Mouse (Mus musculus) forebrain, embryonic 10.5 days (tissue): Measurements from ENCODE around the gene Tomm40. TPM values are rescaled to one million over a fixed set of nuclear protein-coding genes. Genes with fewer than 3 reads are reported as not detected.

Experiments
- DNase-seq: peaks from one replicate; pipeline ENCODE4 v3.0.0-alpha.2; 2017; ENCODE audit warnings: low spot score; ENCODE audit errors: extremely low spot score
- H3K27ac ChIP-seq: fragments of 300-500 bp; sonication (generic); 2 replicates; pipeline ENCODE4 v1.5.1; 2016; ENCODE audit warnings: mild to moderate bottlenecking
- H3K27me3 ChIP-seq: fragments of 300-500 bp; sonication (generic); 2 replicates; pipeline ENCODE4 v1.6.1; 2016; ENCODE audit warnings: mild to moderate bottlenecking; ENCODE audit not compliant: poor library complexity, severe bottlenecking
- H3K36me3 ChIP-seq: fragments of 300-500 bp; sonication (generic); replicated peaks from 2 replicates; pipeline ENCODE4 v1.6.1; 2016; ENCODE audit warnings: mild to moderate bottlenecking, moderate library complexity
- H3K4me1 ChIP-seq: fragments of 300-500 bp; sonication (generic); 2 replicates; pipeline ENCODE4 v1.6.1; 2016
- H3K4me3 ChIP-seq: fragments of 300-500 bp; sonication (generic); 2 replicates; pipeline ENCODE4 v1.5.1; 2016; ENCODE audit warnings: mild to moderate bottlenecking, moderate library complexity
- H3K9me3 ChIP-seq: fragments of 300-500 bp; sonication (generic); 2 replicates; pipeline ENCODE4 v1.6.1; 2016; ENCODE audit warnings: mild to moderate bottlenecking, moderate library complexity
- WGBS: fragments of 180-500 bp; shearing (Covaris S2); methylation state at CpG from one replicate; pipeline ENCODE4 v1.1.7; 2016; 5-methylcytosine and 5-hydroxymethylcytosine counted together
- polyA plus RNA-seq: library from polyadenylated mRNA; unstranded; fragments of >200 nt; fragmentation: Nextera tagmentation; extraction: Ambion mirVana; gene quantifications from 2 replicates; pipeline ENCODE4 v1.2.1, GENCODE M21; 2016

Gene Tomm40
- polyA plus RNA-seq, 1 experiment from 2014 or later = 187 TPM

DNA sequence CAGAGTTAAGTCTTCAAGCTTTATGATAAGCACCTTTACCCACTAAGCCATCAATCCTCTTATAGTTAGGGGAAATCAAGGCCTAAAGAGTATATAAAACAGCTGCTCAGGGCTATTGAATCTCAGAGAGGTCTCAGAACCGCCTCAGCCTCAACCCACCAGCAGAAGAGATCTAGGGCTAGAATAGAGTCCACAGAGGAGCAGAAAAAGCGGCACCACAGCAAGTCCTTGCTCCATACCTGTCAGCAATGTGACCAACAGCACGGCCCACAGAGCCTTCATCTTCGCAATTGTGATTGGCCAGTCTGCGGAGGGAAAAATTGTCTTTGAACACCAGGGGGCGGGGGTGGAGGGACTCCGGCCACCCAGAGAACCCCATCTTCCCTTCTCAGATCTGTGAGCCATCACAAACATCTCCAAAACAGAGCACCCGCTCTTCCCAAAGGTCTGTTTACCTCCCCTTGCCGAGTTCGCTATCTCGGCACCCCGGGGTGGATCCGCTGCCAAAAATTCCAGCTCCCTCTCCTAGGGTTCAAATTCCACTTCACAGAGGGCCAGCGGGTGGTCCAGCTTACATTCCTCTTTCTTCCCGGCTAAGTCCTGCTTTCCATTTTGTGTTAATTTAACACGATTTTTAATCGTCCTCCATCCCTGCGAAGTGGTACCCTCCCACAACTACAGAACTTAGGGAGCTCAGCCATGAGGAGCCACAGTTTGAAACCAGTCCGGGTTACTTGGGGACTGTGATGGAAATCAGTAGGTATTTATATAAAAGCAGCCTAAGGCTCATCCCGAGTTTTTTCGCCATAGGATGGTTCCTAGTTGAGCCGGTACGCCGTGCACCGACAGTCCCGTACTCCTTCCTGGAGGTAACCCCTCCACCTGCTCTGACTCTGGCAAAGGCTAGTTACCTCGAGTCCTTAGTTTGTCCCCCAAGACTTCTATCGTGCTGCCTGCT lies 17.0 kb downstream of the Tomm40 start:
- H3K27ac ChIP-seq = peak overlapping the region; percentile 82
- peaks cover 61% of the 10 kb centered on the region for H3K4me1 ChIP-seq
- H3K27me3 ChIP-seq = no peaks in the 10 kb centered on the region
- H3K9me3 ChIP-seq = peaks cover 10% of the 10 kb centered on the region
- WGBS = 3% methylated on average over 28 of the region's 28 CpGs
- H3K4me3 ChIP-seq = peak overlapping the region; percentile 51
- H3K36me3 ChIP-seq = peaks cover 45% of the 10 kb centered on the region
- peak; percentile 45 for DNase-seq

DNA sequence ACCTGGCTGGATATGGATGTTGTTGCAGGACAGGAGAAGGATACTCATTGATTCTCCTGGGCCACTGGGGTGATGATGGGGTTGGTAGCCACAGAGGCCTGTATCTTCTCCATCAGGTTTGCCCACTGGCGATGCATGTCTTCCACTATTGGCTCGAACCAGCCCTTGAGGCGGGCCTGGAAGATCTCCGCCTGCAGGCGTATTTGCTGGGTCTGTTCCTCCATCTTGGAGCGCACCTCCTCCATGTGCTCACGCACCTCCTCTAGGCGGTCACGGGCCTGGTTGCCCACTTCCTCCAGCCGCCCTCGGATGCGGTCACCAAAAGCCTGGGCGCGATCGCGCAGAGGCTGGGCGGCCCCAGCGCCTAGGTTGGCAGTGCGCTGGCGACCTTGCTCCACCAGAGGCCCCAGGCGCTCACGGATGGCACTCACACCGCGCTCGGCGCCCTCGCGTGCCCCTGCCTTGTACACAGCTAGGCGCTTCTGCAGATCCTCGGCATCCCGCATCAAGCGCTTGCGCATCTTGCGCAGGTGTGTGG lies 18.8 kb downstream of the Tomm40 start:
- Histone ChIP-seq H3K9me3 (peaks cover 10% of the 10 kb centered on the region), H3K4me1 (peaks cover 68% of the 10 kb centered on the region), H3K4me3 (0 out of 2 replicates have a peak overlapping the region, but pooled peaks have one; percentile 4), H3K27me3 (no peaks in the 10 kb centered on the region), H3K36me3 (peaks cover 28% of the 10 kb centered on the region), H3K27ac (no peak overlapping the region)
- 94% methylated on average over 34 of the region's 34 CpGs for WGBS
- no peak for DNase-seq

DNA sequence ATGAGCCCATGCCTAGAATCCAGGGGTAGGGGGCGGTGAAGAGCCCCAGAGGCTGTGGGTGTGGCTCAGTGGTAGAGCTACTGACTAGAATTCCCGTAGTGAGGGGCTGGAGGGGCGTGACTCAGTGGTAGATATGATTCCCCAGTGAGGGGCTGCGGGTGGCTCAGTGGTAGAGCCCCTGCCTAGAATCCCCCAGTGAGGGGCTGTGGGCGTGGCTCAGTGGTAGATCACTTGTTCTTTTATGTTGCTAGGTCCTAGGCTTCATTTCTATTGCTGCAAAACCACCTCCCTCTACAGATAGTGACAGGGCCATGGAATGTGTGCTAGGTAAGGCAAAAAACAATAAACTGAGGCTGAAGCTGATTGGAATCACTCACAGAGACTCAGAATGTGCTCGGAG lies 19.4 kb downstream of the Tomm40 start:
- Histone ChIP-seq H3K36me3 (peaks cover 25% of the 10 kb centered on the region), H3K4me1 (peaks cover 63% of the 10 kb centered on the region), H3K27me3 (no peaks in the 10 kb centered on the region), H3K9me3 (peaks cover 10% of the 10 kb centered on the region), H3K27ac (no peak overlapping the region), H3K4me3 (no peak overlapping the region)
- 91% methylated on average over 6 of the region's 6 CpGs for WGBS
- DNase-seq = no peak

DNA sequence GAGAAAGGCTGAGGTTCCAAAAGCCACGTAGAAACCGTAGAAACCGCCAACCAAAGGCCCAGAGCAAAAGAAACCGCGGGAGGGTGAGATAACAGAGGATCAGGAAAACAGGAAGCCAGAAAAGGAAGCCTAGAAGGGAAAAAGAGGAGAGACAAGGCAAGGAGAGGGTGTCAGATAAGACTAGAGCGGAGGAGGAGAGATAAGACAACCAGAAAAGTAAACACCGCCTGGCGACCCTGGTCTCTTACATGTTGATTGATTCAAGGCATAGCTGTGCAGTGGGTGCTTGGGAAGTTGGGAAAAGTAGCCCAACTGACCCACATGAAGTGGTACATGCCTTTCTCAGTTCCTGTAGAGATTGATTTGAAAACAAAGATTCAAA lies 20.0 kb downstream of the Tomm40 start:
- no peak for DNase-seq
- 55% methylated on average over 8 of the region's 8 CpGs for WGBS
- Histone ChIP-seq H3K4me1 (peaks cover 56% of the 10 kb centered on the region), H3K9me3 (peaks cover 10% of the 10 kb centered on the region), H3K27ac (no peak overlapping the region), H3K27me3 (no peaks in the 10 kb centered on the region), H3K36me3 (peaks cover 21% of the 10 kb centered on the region), H3K4me3 (no peak overlapping the region)

DNA sequence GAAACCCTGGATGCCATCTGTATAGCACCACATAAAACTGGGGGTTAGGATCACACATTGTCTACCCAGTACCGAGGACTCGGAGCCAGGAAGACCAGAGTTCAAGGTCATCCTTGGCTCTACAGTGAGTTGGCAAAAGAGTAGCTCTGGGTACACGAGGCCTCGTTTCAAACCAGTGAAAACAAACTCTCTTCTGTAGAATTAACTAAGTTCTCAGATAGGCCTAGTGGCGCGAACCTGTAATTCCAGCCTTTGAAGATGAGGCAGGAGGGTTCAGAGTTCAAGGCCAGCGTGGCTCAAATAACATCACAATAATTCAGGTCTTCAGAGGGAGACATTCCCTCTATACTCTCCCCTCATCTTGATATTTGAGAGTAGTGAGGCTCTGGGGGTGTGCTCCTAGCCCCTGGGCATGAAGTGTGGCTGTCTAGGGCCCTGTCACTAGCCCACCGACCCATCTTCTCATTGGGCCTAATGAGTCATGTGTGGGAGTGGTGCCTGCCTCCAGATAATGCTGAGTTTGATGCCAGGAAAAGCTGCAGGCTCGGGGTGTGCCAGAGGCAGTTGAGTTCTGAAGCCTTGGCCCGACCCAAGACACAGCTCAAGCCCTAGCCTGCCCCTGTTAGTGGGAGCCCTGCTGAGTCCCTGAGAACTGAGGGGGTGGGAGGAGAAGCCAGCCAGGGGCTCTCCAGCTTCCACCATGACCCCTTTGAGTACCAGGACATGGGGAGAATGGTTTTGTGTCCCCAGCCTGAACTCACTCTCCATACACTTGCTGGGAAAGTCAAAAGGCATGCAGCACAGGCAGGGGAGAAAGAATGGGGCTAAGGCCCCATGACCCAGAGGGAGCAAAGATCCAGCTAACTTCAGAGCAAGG lies 20.7 kb downstream of the Tomm40 start:
- H3K36me3 ChIP-seq = peaks cover 20% of the 10 kb centered on the region
- H3K4me1 ChIP-seq = peaks cover 49% of the 10 kb centered on the region
- 87% methylated on average over 10 of the region's 10 CpGs for WGBS
- H3K27ac ChIP-seq = no peak overlapping the region
- DNase-seq = no peak
- H3K9me3 ChIP-seq = peaks cover 10% of the 10 kb centered on the region
- no peak overlapping the region for H3K4me3 ChIP-seq
- H3K27me3 ChIP-seq = no peaks in the 10 kb centered on the region

DNA sequence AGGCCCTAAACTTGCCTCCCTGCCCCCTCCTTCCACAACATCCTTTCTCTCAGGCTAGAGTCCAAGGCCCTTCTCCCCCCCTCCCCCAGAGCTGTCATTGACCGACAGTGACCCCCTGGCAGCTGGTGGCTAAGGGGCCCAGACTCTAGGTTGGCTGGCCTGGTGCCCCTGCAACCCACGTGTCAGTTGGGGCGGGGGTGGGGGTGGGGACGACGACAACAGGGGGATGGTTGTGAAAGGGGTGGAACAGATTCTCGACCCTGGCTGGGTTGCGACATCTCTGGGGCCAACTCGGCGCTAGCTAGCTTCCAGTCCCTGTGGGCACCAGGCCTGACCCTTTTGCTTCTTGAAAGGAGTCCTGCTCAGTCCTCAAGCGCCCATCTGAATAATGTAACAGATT lies 21.8 kb downstream of the Tomm40 start:
- 31% methylated on average over 10 of the region's 10 CpGs for WGBS
- Histone ChIP-seq H3K27ac (peak overlapping the region; percentile 71), H3K36me3 (peaks cover 20% of the 10 kb centered on the region), H3K4me1 (peaks cover 38% of the 10 kb centered on the region), H3K9me3 (peaks cover 10% of the 10 kb centered on the region), H3K4me3 (peak overlapping the region; percentile 21; the same call in 1 of the 2 replicates), H3K27me3 (no peaks in the 10 kb centered on the region)
- no peak for DNase-seq

DNA sequence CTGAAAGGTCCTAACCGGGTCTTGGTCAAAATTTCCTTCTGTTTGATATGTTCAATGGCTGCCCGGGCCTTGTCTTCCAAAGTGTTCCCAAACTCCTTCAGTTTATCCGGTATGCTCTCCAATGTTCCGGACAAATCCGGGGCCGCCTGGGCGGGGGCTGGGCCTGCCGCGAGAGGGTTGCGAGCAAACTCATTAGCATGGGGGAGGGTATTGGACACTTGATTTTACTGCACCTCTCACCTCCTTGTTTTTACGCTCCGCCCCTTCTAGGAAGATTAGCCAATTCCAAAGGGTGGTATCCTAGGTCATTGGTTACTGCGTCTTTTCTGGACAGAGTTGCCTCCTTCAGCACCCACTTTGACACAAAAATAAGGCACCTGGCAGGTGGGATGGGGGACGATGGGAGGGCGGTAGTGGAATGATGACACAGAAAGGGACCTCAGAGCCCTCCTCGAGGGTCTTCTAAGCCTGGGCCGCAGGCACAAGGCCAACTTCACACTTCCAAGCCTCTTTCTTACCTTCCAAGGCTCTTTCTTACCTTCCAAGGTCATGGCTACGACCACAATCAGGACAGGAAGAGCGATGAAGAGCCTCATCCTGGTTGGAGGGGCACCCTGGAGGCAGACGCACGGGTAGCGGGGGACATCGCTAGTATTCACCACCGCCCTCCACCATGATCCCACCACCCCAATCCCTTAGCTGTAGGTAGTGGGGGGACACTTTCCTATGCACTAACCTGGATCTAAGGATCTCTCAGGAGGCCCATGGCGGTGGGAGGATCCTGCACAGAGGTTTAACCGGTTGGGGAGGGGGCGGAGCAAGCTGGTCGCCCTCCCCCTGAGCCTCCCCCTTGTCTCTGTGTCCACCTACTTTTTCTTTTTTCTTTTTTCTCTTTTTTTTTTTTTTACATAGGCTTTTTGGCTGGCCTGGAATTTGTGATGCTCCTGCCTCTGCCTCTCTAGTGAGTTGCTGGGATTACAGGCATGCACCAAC lies 23.1 kb downstream of the Tomm40 start, which contains the start of gene Apoc1:
Gene Apoc1 (minus strand): TSS at position 788 of the 993 bp plus-strand sequence.
- H3K9me3 ChIP-seq = peaks cover 10% of the 10 kb centered on the region
- DNase-seq = no peak
- peaks cover 26% of the 10 kb centered on the region for H3K4me1 ChIP-seq
- no peaks in the 10 kb centered on the region for H3K27me3 ChIP-seq
- 51% methylated on average over 28 of the region's 28 CpGs for WGBS
- H3K4me3 ChIP-seq = peak within 1 kb of the TSS; percentile 21; the same call in 1 of the 2 replicates
- peak within 1 kb of the TSS; percentile 71 for H3K27ac ChIP-seq
- peaks cover 16% of the 10 kb centered on the region for H3K36me3 ChIP-seq

DNA sequence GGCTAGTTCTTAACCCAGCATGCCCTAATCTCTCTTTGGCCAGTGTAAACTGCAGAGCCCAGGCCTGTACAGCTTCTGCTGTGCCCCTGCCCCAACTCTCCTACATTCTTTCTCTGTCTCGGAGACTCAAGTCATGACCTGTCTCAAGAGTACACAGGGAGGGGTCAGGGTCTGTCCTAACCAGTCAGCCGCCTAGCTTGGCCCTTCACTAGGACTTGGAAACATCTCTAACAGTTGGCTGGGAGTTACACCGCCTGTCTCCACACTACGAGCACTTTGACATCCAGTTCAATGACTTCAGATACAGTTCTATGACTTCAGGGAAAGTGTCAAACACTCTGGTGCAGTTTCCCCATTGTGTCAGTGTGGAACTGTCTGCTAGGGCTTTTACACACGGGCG lies 23.8 kb downstream of the Tomm40 start:
- H3K4me1 ChIP-seq = peaks cover 32% of the 10 kb centered on the region
- no peak for DNase-seq
- peaks cover 9% of the 10 kb centered on the region for H3K36me3 ChIP-seq
- H3K9me3 ChIP-seq = peaks cover 4% of the 10 kb centered on the region
- 79% methylated on average over 6 of the region's 6 CpGs for WGBS
- H3K27ac ChIP-seq = no peak overlapping the region
- H3K4me3 ChIP-seq = no peak overlapping the region
- H3K27me3 ChIP-seq = no peaks in the 10 kb centered on the region

DNA sequence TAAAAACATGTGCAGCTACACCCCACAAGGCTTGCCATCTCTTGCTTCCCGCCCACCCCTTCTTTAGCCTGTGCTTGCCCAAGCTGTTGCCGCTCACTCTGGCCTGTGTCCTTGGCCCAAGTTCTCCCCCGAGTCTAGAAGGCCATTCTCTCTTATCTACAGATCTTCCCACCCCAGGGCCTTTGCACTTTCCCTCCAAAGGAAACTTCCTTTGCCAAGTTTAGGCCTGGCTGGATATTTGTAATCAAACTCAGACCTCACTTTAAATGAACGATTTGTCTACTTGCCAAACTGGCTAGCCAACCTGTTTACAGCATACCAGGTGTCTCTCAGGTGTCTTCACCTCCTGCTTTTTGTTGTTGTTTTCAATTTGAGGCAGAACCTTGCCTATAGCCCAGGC lies 24.4 kb downstream of the Tomm40 start:
- WGBS = 86% methylated on average over 4 of the region's 4 CpGs
- Histone ChIP-seq H3K27me3 (no peaks in the 10 kb centered on the region), H3K4me1 (peaks cover 32% of the 10 kb centered on the region), H3K36me3 (peaks cover 3% of the 10 kb centered on the region), H3K4me3 (no peak overlapping the region), H3K9me3 (no peaks in the 10 kb centered on the region; the same call in 1 of the 2 replicates), H3K27ac (no peak overlapping the region)
- DNase-seq = no peak

DNA sequence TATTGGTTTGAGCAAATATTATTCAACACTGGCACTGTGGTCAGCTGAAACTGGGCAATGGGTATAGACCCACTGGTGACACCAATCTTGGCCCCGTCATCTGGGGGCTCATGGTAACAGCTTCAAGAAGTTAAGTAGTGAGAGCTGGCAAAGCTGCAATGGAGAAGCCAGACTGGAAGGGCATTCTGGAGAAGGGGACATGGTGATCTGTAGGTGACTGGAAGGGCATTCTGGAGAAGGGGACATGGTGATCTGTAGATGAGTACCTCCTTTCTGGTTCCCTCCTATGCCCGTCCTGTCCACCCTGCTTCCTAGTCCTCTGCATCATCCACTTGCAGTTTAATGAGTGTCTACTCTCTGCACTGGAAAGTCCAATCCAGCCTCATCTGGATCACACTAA lies 26.6 kb downstream of the Tomm40 start:
- Histone ChIP-seq H3K9me3 (no peaks in the 10 kb centered on the region; the same call in 1 of the 2 replicates), H3K27me3 (no peaks in the 10 kb centered on the region), H3K4me1 (peaks cover 27% of the 10 kb centered on the region), H3K27ac (no peak overlapping the region), H3K4me3 (no peak overlapping the region), H3K36me3 (no peaks in the 10 kb centered on the region)
- WGBS = 96% methylated on average over 2 of the region's 2 CpGs
- no peak for DNase-seq

DNA sequence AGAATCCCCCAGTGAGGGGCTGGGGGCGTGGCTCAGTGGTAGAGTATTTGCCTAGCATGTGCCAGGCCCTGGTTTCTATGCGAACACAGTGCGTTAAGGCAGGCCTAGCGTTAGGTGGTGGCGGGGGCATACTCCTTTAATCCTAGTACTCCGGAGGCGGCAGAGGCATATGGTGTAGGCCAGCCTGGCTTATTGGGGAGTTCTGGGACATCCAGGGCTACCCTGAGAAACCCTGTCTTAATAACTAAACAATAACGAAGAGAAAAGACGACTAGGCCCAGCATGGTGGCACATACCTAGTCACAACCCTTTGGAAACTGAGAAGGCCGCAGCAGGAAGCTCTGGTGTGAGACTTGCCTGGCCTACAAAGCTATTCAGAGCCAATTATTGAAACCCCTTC lies 27.1 kb downstream of the Tomm40 start:
- peaks cover 22% of the 10 kb centered on the region for H3K4me1 ChIP-seq
- no peak for DNase-seq
- H3K27me3 ChIP-seq = no peaks in the 10 kb centered on the region
- H3K9me3 ChIP-seq = no peaks in the 10 kb centered on the region; the same call in 1 of the 2 replicates
- no peaks in the 10 kb centered on the region for H3K36me3 ChIP-seq
- H3K27ac ChIP-seq = no peak overlapping the region
- WGBS = 89% methylated on average over 10 of the region's 10 CpGs
- no peak overlapping the region for H3K4me3 ChIP-seq
